Mouse (Mus musculus) embryo, embryonic 10.5 days (tissue): ENCODE results near the gene Eps8l2.
"Not testable (repeated sequence)": the region's sequence is repeated elsewhere in the genome, so short reads cannot be mapped to it uniquely, and the experiment has no call there.

Source experiments
- DNase-seq: peaks from one replicate; pipeline ENCODE4 v3.0.0-alpha.2; 2015; ENCODE audit warnings: low spot score

Eps8l2 gene

GRCm38 (mm10) chr7:141407670-141408069, 69.0 kb downstream of the Eps8l2 start:
- not testable (repeated sequence) for DNase-seq

GRCm38 (mm10) chr7:141408833-141409232, 70.2 kb downstream of the Eps8l2 start:
- DNase-seq, result peak; percentile 92

DNA sequence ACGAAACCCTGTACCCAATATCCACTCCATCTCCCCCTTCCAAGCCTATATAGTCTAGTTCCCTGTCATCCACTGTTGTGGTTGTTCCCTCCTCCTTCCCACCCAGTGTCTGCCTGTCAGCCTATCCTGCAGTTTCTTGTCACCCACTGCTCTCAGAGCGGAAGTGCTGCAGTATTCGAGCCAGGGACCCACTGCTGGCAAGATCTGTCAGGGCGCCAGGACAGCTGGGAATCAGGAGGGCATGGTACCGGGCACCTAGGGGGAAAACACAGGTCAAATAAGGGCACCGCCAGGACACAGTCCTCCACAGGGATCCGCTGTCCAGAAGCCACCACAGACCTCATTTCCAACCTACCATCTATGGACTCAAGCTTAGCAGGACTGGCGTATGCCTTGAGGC, 72.0 kb downstream of the Eps8l2 start:
- DNase-seq, result no peak

DNA sequence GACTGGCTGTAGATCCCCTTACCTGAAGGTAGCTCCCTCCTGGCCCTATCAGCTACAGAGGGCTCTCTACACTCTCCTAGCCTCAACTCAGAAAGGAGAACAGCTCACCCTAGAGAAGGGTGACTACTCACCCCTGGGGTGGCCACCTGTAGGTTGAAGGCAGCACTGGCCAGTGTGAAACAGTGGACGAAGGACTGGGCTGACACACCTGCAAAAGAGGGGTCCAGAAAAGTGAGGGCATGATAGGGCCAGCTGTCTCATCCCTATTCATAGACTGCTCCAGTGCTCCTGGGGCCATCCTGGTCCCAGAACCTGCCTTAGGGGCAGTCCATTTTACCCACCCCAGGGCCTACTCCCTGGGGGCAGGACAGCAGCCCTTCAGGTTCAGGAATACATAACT, 73.0 kb downstream of the Eps8l2 start:
- no peak for DNase-seq
